Mouse (Mus musculus): Measurements from ENCODE around the gene Gm49711.
"Not testable (repeated sequence)": the region's sequence is repeated elsewhere in the genome, so short reads cannot be mapped to it uniquely, and the experiment has no call there.

Gene Gm49711

GRCm38 (mm10) chr16:92195094-92195493 is 137.0 kb downstream of the Gm49711 start:
- DNase-seq = no peak

DNA sequence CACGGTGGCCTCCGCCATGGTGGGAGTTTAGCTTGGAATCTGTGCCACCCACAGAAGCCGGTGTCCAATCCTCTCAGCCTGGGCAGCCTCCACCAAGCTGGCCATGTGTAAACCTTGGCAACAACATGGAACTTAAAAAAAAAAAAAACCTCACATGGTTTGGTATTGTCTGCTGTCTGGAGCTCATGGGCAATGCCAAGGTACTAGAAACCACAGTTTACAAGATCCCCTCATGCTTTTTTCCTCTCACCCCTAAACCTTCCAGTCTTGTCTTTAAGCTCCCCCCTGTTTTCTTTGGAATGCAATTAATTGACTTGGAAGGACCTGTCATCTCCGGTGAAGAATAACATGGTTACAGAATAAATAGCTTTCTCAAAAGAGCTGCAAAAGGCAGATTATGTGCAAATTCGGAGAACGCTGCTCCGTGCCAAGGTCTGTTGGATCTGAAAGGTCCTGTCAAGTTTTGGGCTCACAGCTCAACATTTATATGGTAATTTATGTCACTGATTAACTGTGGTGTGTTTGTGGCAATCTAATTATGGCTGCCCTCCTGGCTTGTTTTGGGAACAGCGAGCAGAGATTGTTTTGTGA is 138.7 kb downstream of the Gm49711 start:
- no peak for DNase-seq

DNA sequence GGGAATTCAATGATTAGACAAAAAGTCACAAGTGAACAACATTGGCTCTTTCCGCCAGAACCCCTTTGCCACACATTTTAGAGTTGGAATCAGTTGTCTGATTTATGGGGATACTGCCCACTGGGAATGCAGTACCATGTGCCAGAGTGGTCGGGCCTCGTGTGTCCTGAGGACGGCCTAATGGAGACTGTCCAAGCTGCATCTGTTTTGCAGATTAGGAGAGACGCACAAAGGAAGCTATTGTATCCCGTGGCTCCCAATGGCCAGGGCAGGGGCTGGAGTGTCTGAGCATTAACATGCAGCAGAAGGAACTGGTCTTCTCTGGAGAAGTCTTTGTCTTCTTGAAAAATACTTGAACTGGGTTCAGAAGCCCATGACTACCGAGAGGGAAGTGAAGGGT is 142.5 kb downstream of the Gm49711 start:
- no peak for DNase-seq

DNA sequence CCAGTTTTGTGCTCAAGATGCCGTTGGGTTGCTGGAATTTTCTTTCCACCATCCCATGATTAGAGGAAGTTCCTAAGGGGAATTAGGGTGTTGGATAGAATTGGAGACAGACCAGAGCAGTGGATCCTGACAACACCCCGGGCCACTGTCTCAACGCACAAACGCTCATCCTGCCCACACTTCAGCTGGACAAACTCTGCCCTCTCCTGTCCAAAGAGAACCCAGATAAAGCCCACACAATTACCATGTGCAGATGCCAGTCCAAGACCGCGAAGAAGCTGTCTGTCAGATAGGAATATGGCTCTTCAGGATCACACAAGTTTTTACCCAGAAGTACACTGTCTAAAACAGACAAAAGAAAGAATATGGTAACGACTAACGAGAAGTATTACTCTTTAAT is 145.5 kb downstream of the Gm49711 start:
- no peak for DNase-seq

- no peak for DNase-seq
Observed at GRCm38 (mm10) chr16:92209291-92209781, 151.2 kb downstream of the Gm49711 start.

GRCm38 (mm10) chr16:92210316-92210715 is 152.2 kb downstream of the Gm49711 start:
- DNase-seq = not testable (repeated sequence)

DNA sequence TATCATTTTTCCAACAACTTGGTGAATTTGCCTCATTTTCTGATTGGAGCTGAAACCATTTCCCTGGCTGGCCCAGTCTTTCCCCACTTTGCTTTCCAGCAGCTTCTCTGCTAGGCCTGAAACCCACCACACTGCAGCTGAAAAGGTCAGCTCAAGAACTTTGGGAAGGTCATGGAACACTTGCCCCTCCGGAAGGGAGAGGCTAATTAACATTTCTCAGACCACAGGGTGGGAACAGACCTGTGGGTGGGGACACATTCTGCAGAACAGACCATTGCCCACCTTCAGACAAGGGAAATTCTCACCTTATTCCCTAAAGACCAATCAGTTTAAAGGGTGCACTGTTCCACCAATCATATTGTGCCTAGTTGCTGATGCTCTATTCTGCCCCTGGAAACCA is 155.8 kb downstream of the Gm49711 start:
- not testable (repeated sequence) for DNase-seq

- no peak for DNase-seq
Observed at GRCm38 (mm10) chr16:92215599-92216390, 157.7 kb downstream of the Gm49711 start.

GRCm38 (mm10) chr16:92220754-92221153 is 162.6 kb downstream of the Gm49711 start:
- DNase-seq = no peak

DNA sequence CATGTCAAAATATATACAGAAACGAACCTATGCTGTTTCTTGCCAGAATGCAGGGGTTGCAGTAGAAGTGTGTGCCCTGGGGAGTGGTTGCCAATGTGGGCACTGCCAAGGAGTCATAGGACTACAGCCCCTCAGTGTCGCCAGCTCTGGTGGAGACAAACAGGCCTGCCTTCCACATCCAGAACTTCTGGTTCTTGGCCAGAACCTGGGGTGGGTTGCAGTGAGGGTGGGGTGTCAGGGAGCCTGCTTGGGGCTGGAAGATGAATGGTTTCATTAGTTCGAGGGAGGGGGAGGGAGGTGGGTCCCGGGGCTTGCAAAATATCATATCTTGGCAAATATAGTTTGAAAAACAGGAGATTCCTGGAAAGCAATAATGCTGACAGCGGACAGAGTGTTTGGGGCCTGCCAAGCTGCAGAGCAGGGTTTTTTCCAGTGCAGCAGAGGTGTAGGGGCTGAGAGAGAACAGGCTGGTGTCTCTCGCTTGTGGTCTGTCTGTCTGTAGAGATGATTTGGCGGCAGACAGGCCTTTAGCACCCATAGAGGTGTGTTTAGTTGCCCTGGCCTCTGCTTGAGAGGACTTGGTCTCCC is 170.3 kb downstream of the Gm49711 start:
- DNase-seq = no peak

DNA sequence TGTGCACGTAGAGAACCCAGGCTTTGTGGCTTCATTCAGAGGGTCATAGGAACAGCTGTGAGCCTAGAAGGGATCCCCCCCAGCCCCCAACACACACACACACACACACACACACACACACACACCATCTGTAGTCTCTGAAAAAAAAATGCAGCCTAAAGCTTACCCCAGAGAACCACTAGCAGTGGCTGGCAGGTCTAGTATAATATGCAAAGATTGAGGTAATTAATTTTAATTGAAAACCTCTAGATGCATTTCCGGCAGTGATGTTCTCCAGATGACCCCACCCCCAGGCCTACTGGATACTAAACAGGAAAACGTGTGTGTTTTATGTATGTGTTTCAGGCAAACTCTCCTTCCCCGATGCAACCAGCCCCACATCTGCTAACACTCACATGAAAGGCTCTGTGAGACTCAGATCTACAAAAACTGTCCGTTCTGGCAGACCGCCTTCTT is 172.4 kb downstream of the Gm49711 start:
- no peak for DNase-seq

DNA sequence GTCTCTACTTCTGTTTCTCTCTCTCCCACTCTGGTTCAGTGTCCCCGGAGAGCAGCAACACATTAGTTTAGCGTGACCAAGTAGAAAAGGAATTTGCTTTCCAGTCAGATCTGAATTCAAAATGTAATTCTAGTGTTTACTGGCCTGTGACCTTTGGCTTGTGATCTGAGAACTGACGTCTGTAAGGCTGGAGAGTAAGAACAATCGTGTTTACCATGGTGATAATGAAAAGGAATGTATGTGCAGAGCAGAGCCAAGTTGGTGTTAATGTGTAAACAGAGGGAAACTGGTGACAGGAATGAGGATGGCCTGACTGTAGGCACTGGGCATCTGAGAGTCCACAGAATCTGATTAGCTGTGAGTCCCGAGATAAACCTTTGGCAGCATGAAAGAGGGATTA is 176.4 kb downstream of the Gm49711 start:
- DNase-seq = no peak

- DNase-seq = no peak
Observed at GRCm38 (mm10) chr16:92235222-92235621, 177.1 kb downstream of the Gm49711 start.
